Mouse (Mus musculus) CH12.LX (cell line): ENCODE data around the gene Dscam. TPM values are rescaled to one million over a fixed set of nuclear protein-coding genes. Genes with fewer than 3 reads are reported as not detected.

Experiments used
- DNase-seq: peaks from one replicate; pipeline ENCODE4 v3.0.0-alpha.2; 2013; ENCODE audit errors: extremely low read depth
- H3K27ac ChIP-seq: 2 replicates; pipeline ENCODE4 v1.5.1; 2012; ENCODE audit warnings: low read depth, mild to moderate bottlenecking, control low read depth, moderate library complexity; ENCODE audit not compliant: insufficient read depth
- H3K27me3 ChIP-seq: replicated peaks from 2 replicates; pipeline ENCODE3; 2012; ENCODE audit warnings: inconsistent platforms
- H3K36me3 ChIP-seq, 2 experiments: replicated peaks in 1 of 2; 2 replicates each; pipeline versions ENCODE3 to v1.6.1; 2012; ENCODE audit warnings: inconsistent platforms in 1 of 2, low read length in 1 of 2, mild to moderate bottlenecking in 1 of 2, mixed read lengths in 1 of 2, moderate library complexity in 1 of 2; ENCODE audit not compliant: control insufficient read depth in 1 of 2, insufficient read depth in 1 of 2
- H3K4me1 ChIP-seq, 2 experiments: 2 replicates each; pipeline ENCODE4 v1.6.1; 2012; ENCODE audit warnings: inconsistent platforms in 1 of 2, moderate library complexity in 1 of 2; ENCODE audit not compliant: insufficient read depth in 2 of 2, control insufficient read depth in 1 of 2
- H3K4me2 ChIP-seq: 2 replicates; pipeline ENCODE4 v1.6.1; 2012; ENCODE audit warnings: low read depth, mild to moderate bottlenecking, control low read depth; ENCODE audit not compliant: poor library complexity, insufficient read depth, severe bottlenecking
- H3K4me3 ChIP-seq, 3 experiments: fragments of 150-350 bp in 1 of 3; sonication (generic) in 1 of 3; replicated peaks in 1 of 3; 2 replicates each; pipeline versions ENCODE3 to v1.5.1; 2011 to 2012; ENCODE audit warnings: low read depth in 2 of 3, low read length in 2 of 3, mild to moderate bottlenecking in 2 of 3, moderate library complexity in 2 of 3, control low read depth in 1 of 3, improper control_type of control experiment in 1 of 3, inconsistent platforms in 1 of 3, mixed read lengths in 1 of 3; ENCODE audit not compliant: poor library complexity in 1 of 3
- H3K79me2 ChIP-seq: replicated peaks from 2 replicates; pipeline ENCODE4 v1.6.1; 2012; ENCODE audit warnings: mild to moderate bottlenecking, moderate library complexity; ENCODE audit not compliant: control insufficient read depth, poor library complexity, insufficient read depth, severe bottlenecking; ENCODE audit errors: extremely low read depth
- H3K9ac ChIP-seq: 2 replicates; pipeline ENCODE4 v1.6.1; 2012; ENCODE audit warnings: low read depth, mild to moderate bottlenecking, control low read depth, moderate library complexity; ENCODE audit not compliant: insufficient read depth
- H3K9me3 ChIP-seq: replicated peaks from 2 replicates; pipeline ENCODE3; 2012; ENCODE audit warnings: low read length, inconsistent platforms, mixed read lengths
- CHD2 ChIP-seq: IDR thresholded peaks from 2 replicates; pipeline ENCODE4 v1.6.1; 2011; ENCODE audit warnings: low read length, improper control_type of control experiment
- ELF1 ChIP-seq: IDR thresholded peaks from 2 replicates; pipeline ENCODE4 v1.6.1; 2014; ENCODE audit warnings: low read depth, mild to moderate bottlenecking, inconsistent platforms, low read length, improper control_type of control experiment
- EP300 ChIP-seq: IDR thresholded peaks from 2 replicates; pipeline ENCODE4 v1.6.1; 2011; ENCODE audit warnings: low read length, improper control_type of control experiment
- ETS1 ChIP-seq: conservative IDR thresholded peaks from 2 replicates; pipeline ENCODE4 v1.6.1; 2012; ENCODE audit warnings: low read depth, mild to moderate bottlenecking, inconsistent platforms, low read length, improper control_type of control experiment, moderate library complexity
- HCFC1 ChIP-seq: IDR thresholded peaks from 2 replicates; pipeline ENCODE4 v1.6.1; 2012; ENCODE audit warnings: low read depth, mild to moderate bottlenecking, inconsistent platforms, low read length, improper control_type of control experiment
- KAT2A ChIP-seq: IDR thresholded peaks from 2 replicates; pipeline ENCODE4 v1.6.1; 2012; ENCODE audit warnings: low read length, improper control_type of control experiment, inconsistent platforms; ENCODE audit not compliant: insufficient replicate concordance
- MAX ChIP-seq: IDR thresholded peaks from 2 replicates; pipeline ENCODE4 v1.6.1; 2011; ENCODE audit warnings: low read length, improper control_type of control experiment
- MYC ChIP-seq: IDR thresholded peaks from 2 replicates; pipeline ENCODE4 v1.6.1; 2011; ENCODE audit warnings: low read depth, mild to moderate bottlenecking, improper control_type of control experiment, low read length
- NELFE ChIP-seq: IDR thresholded peaks from 2 replicates; pipeline ENCODE4 v1.6.1; 2011; ENCODE audit warnings: low read depth, low read length, improper control_type of control experiment
- NRF1 ChIP-seq: IDR thresholded peaks from 2 replicates; pipeline ENCODE4 v1.6.1; 2014; ENCODE audit warnings: low read depth, mild to moderate bottlenecking, inconsistent platforms, low read length, improper control_type of control experiment, moderate library complexity
- PAX5 ChIP-seq: IDR thresholded peaks from 2 replicates; pipeline ENCODE4 v1.6.1; 2012; ENCODE audit warnings: low read length, inconsistent platforms, mixed read lengths
- POLR2A ChIP-seq: IDR thresholded peaks from 2 replicates; pipeline ENCODE4 v1.6.1; 2011; ENCODE audit warnings: low read depth, mild to moderate bottlenecking, improper control_type of control experiment, low read length
- RAD21 ChIP-seq: IDR thresholded peaks from 2 replicates; pipeline ENCODE4 v1.6.1; 2011; ENCODE audit warnings: low read depth, mild to moderate bottlenecking, low read length, improper control_type of control experiment, moderate library complexity
- RCOR1 ChIP-seq: conservative IDR thresholded peaks from 2 replicates; pipeline ENCODE4 v1.6.1; 2012; ENCODE audit warnings: low read depth, mild to moderate bottlenecking, inconsistent platforms, low read length, improper control_type of control experiment
- SIN3A ChIP-seq: IDR thresholded peaks from 2 replicates; pipeline ENCODE4 v1.6.1; 2012; ENCODE audit warnings: low read length, improper control_type of control experiment, inconsistent platforms
- SMC3 ChIP-seq: IDR thresholded peaks from 2 replicates; pipeline ENCODE4 v1.6.1; 2011; ENCODE audit warnings: low read depth, low read length, improper control_type of control experiment
- UBTF ChIP-seq: IDR thresholded peaks from 2 replicates; pipeline ENCODE4 v1.6.1; 2012; ENCODE audit warnings: low read depth, mild to moderate bottlenecking, inconsistent platforms, low read length, improper control_type of control experiment, moderate library complexity
- ZC3H11A ChIP-seq: IDR thresholded peaks from 2 replicates; pipeline ENCODE4 v1.6.1; 2012; ENCODE audit warnings: low read depth, mild to moderate bottlenecking, inconsistent platforms, low read length, improper control_type of control experiment
- ZMIZ1 ChIP-seq: IDR thresholded peaks from 2 replicates; pipeline ENCODE4 v1.6.1; 2012; ENCODE audit warnings: low read depth, mild to moderate bottlenecking, inconsistent platforms, low read length, improper control_type of control experiment
- ZNF384 ChIP-seq: IDR thresholded peaks from 2 replicates; pipeline ENCODE4 v1.6.1; 2012; ENCODE audit warnings: low read depth, low read length, improper control_type of control experiment, inconsistent platforms
- dilution Hi-C: fragments of 300-500 bp; cut with MboI; formaldehyde crosslinking; loops from 2 replicates; pipeline ENCODE4 v1.14.3; 2020; ENCODE audit warnings: low sequenced_read_pairs; ENCODE audit not compliant: extremely low pct_unique_long_range_greater_than_20kb, extremely low pct_ligation_motif_present
- in situ Hi-C: fragments of 300-500 bp; cut with MboI; formaldehyde crosslinking; loops from 3 replicates; pipeline ENCODE4 v1.14.3; 2019; ENCODE audit warnings: low sequenced_read_pairs, low pct_ligation_motif_present, low pct_unique_long_range_greater_than_20kb, mixed read lengths
- polyA plus RNA-seq: library from polyadenylated mRNA; unstranded; fragments of >175 nt; gene quantifications from 2 replicates; pipeline ENCODE4 v1.2.1, GENCODE M21; 2012; ENCODE audit warnings: low read depth; ENCODE audit not compliant: insufficient read length
- total RNA-seq, 2 experiments: library from RNA; depleted of rRNA; stranded (reverse); fragments of 300-350 nt in 1 of 2; fragments of >200 nt in 1 of 2; gene quantifications; 2 replicates each; pipeline ENCODE4 v1.2.3; 2012 to 2014

Dscam gene
- total and polyA plus RNA-seq, 3 experiments: under 0.01 to 0.39 (median 0.12) TPM

DNA sequence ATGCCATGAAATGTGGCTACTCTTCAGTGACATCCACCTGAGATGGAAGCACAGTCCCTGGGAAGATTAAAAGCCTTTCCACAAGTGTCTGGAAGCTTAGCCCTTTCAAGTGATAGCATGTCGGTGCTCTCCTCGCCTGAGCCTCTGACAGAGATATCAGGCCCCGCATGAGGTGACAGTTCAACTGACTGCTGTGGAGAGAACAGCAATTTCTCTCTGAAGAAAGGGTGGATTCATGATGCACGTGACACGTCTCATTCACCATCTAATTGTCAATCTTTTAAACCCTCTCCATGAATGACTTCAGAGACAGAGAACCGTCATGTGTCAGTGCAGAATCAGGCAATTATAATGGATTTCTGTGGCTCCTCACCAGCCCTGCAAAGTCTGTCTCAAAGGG, 416.2 kb downstream of the Dscam start:
- Histone ChIP-seq H3K4me1 (no peaks in the 10 kb centered on the region), H3K79me2 (no peaks in the 10 kb centered on the region), H3K36me3 (no peaks in the 10 kb centered on the region), H3K4me3 (no peak overlapping the region), H3K4me2 (no peak overlapping the region), H3K27me3 (no peaks in the 10 kb centered on the region), H3K27ac (no peak overlapping the region), H3K9ac (no peak overlapping the region), H3K9me3 (no peaks in the 10 kb centered on the region)
- TF ChIP-seq POLR2A (no peak), ZC3H11A (no peak), EP300 (no peak), NELFE (no peak), MAX (no peak), KAT2A (no peak), MYC (no peak), ELF1 (no peak), RCOR1 (no peak), SIN3A (no peak), SMC3 (no peak), UBTF (no peak), CHD2 (no peak), RAD21 (no peak), ZMIZ1 (no peak), ZNF384 (no peak), PAX5 (no peak), NRF1 (no peak), HCFC1 (no peak)
- in situ Hi-C loops (no loop called here), dilution Hi-C loops (no loop called here)
- no peak for DNase-seq

DNA sequence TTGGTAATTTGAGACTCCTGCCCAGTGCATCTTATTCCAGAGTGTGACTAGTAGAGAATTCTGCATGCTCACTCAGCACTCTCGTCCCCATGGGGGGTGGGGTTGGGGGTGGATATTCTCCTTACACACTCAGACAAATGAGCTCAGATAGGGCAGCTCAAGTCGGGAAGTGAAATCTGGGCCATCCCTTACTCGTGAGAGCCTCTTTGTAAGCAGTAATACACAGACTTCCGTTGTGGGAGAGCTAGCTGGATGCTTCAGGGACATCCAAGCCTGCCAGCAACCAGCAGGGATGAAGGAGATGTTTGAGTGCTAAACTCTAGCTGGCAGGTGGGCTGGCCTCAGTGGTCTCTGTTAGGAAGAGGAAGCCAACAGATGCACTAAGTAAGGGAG, 416.8 kb downstream of the Dscam start:
- H3K27me3 ChIP-seq: no peaks in the 10 kb centered on the region
- no peak for DNase-seq
- no peaks in the 10 kb centered on the region for H3K79me2 ChIP-seq
- H3K36me3 ChIP-seq: no peaks in the 10 kb centered on the region
- dilution Hi-C loops (no loop called here), in situ Hi-C loops (no loop called here)
- H3K9me3 ChIP-seq: no peaks in the 10 kb centered on the region
- no peak overlapping the region for H3K4me3 ChIP-seq
- H3K4me2 ChIP-seq: no peak overlapping the region
- no peak overlapping the region for H3K9ac ChIP-seq
- no peaks in the 10 kb centered on the region for H3K4me1 ChIP-seq
- TF ChIP-seq ZMIZ1 (no peak), SMC3 (no peak), SIN3A (no peak), EP300 (no peak), RAD21 (no peak), ETS1 (no peak), MYC (no peak)
- H3K27ac ChIP-seq: no peak overlapping the region
